Mouse (Mus musculus): ENCODE results near the gene Prkrip1.

Prkrip1 gene

DNA sequence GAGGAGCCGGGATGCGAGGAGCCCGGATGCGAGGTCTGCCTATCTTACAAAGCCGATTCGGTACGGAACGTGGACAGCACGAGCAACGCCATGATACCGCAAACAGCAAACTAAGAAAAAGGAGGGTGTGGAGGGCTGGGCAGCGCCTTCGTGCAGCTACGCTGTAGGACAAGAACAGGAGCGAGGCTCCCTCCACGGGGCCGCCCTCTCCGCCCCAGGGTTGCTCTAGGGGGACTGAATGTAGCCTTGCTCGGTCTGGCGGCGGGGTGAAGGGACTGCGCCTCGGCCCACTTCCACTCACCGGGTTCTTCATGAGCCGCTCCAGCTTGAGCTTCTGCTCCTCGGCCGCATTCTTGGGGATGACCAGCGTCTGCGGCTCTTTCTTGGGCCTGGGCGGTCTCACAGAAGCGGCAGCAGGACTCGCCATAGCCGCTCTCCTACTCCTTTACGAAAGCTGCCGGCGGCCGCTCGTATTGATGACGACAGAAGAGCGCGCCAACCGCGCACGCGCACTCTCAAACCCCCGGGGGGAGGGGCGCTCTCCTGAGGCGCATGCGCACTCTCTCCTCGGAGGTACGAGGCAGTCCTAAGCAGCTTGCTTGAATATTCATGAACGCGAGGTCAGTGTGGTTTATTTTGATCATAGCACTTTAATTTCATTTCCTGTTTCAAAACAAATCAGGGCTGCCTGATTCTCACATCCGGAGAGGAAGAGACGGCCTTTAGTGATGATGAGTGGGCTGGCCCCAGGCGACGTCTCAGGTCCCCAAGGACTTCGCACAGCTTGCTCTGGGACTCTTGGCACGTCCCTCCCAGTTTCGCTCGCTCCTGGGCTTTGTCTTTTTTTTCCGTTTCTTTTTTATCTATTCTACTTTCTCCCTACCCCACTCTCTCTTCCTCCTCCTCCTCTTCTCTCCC is at the start of gene Prkrip1:
TSS of gene Prkrip1 (minus strand) at position 490 of the 918 bp plus-strand sequence.
- DNase-seq (ENCODE audit: low spot score in 2 of 2) = peak; percentile 91 to 94

DNA sequence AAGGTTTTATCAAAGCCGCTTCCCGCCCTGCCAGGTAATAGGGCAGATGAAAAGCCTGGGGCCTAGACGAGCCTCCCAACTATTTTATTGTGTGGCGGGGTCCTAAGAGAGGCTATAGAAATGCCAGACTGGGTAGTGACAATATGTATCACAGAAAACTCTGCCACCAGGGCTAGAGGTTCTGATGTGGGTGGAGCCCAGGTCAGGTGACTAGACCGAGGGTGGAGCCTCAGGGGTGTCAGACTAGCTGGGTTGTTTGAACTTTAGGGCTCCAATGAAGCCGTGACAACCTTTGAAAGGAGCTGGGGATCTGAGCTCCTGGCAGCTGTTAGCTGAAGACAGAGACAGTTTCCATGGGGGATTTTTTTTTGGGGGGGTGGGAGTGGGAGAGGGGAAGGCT is 49.7 kb upstream of the Prkrip1 start:
- DNase-seq (ENCODE audit: low spot score in 2 of 2) = no peak

DNA sequence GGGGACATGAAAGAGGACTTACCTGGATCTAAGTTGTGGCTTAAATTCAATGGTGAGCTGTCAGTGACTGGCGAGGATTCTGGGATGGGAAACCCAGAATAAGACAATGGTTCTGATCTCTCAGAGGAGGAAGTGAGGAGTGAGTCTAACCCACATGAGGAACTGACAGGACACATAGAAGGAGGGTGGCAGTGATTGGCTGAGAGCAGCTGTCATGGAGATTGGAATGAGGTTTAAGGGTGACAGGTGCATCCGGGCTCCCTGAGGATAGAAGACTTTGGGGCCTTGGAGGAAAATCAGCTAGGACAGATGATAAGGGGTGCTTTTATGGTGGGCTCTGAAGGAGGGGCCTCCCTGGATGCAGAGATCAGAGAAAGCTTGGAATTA is 47.7 kb upstream of the Prkrip1 start, which contains the start of gene Sh2b2:
TSS of gene Sh2b2 (minus strand) at position 105 of the 387 bp plus-strand sequence.
- peak; percentile 25 to 36 for DNase-seq (ENCODE audit: low spot score in 2 of 2)

DNA sequence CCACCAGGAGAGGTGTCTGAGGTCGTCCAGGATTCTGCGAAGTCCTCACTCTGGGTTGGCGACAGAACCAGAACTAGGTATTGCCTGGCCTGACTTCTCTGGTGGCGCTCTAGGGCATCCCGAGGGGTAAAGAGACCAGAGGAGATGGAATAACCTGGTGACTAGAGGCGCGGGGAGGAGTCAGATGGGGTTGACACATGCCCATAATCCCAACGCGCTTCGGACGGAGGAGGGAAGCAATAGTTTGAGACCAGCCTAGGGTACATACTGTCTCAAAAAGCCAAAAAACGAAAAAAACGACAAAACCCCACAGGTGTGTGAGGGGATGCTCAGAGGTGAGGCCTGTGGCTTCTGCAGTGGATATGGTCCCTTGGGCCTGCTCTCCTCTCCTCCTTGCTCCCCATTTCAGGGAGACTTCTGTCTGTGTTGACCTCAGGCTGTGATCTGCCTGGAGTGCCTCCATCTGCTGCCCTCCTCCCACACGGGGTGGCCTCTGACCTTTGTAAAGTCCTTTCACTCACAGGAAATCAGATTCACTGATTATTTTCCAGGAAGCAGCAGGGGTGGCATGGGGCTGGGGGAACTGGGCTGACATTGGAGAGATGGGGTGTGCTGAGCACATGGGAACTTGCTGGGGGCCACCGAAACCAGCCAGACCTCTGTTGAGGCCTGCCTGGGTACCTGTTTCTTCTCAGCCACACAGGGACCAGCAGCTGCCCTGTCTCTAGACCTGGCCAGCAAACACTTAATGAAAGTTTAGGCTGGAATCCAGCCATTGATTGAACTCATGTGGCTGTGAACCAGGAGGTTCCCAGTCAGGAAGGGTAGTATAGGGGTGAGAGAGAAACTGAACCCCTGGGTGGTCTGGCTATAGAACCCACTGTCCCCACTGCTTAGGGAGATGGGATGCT is 47.0 kb upstream of the Prkrip1 start:
- no peak for DNase-seq (ENCODE audit: low spot score in 2 of 2)

DNA sequence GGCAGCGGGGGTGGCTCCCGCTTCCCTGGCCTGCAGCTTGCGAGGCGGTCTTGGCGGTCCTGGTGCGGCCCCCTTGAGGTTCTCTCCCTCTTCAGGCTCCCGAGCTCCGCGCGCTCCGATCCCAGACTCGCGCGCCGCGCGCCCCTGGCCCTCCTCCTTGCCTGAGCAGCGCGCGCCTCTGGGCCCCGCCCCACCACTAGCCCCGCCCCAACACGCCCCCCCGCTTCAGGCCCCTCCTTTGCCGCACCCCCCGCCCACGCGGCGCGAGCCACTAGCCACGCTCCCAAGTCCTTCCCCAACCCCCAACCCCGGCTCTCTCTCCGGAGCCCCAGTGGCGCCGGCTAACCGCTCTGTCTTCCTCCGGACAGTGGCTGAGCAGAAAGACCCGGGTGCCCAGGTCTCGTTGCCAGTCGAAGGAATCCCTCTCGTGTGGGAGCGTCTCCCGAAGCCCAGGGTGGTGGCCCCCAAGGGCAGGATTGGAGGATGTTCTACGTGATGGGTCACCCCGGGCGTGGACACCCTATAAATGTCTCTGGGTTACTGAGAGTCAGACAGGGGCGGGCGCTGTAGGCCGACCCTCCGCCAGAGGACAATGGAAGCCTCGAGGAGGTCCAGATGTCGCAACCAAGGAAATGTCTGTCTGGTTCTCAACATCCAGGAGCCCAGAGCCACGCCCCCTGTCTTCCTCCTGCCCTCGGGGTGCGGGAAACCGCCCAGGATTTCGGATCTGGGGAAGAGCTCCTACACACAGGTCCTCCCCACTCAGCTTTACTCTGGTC is 46.2 kb upstream of the Prkrip1 start:
- DNase-seq (ENCODE audit: low spot score in 2 of 2) = peak; percentile 69 to 76

DNA sequence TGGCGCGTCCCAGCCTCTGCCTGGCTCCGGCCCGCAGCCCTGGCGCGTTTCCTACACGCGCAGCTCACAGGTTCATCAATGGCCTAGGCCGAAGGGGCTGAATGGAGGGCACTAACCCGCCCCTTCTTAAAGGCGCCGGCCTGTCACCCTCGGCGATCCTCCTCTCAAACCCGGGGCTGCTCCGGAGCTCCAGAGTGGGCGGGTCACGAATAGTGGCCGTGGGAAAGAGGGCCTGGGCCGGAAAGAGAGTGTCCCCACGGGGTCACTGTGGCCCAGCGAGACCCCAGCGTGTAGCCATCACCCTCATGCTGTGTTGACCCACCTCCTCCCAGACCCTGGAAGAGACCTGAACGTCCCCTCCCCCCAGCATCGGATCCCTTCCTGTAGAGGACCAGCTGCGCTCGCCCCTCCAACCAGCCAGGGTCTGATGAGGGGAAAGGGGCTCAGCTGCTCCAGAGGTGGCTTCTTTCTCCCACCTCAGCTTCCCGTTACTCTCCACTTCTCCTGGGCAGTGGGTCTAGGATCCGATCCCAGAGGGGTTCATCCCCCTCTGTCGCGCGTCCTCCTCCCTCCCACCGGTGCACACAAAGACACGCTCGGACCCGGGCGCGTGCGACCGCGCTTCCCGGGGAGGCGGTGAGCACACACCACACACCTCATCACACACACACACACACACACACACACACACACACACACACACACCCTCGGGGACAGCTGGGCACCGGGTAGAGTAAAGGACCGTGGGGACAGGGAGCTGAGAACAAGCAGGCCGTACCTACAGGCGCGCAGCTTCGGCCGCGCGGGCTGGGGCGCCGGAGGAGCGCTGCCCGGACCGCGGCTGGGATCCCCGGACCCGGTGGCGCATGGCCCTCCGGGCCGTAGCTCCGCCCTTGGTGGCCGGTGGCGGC is 45.3 kb upstream of the Prkrip1 start:
- no peak for DNase-seq (ENCODE audit: low spot score in 2 of 2)

DNA sequence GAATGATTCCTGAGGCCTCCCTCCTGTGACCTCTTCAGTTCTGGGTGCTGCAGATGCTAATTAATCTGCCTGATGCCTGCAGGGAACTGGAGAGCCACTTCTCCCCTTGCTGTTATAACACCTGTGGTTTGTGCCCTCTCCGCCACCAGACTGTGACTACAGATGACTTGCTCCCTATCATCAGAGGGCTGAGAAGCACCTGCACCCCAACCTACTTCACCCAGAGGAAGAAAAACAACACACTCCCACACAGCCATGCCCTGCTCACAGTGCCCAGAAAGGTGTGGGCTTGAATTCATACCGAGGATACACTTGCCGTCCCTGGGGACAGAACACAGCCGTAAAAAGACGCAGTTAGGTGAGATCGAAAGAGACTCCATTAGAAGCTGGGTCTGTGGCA is 42.4 kb upstream of the Prkrip1 start:
- DNase-seq (ENCODE audit: low spot score in 2 of 2) = peak; percentile 59 to 61

DNA sequence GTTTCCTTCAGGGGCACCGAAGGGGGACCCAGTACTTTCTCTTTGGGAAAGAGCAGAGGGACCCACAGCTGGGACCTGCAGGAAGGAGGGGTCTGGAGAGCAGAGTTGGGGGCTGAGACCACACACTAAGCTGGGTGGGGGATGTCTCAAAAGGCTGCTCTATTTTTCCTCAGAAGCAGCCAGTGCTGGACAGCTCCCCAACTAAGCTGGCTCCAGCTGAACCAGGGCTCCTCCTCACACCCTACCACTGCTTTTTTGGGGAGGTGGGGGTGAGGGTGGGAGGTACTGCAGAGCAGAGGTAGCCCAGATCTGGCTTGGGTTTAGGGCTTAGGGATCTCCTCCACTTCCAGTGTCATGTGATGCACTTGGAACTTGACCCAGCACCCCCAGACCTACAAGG is 41.6 kb upstream of the Prkrip1 start:
- no peak for DNase-seq (ENCODE audit: low spot score in 2 of 2)

DNA sequence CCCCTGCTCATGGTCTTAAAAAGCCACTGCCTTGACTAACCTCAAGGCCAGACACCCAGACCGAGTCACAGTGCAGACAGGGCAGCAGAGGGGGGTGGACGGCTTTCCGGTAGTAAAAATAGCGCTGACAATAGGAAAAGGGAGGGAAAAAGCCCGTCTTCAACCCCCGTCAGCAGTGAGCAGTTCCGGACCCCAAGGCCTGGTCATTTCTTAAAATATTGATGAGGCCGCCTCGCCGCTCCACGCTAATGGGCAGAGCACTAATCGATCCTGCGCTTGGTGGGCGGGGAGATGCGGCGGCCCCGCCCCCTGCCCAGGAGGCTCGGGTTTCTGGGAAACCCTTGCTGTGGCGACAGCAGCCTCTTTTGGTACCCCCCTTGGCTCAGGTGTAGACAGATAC is 38.8 kb upstream of the Prkrip1 start:
- DNase-seq (ENCODE audit: low spot score in 2 of 2) = no peak

DNA sequence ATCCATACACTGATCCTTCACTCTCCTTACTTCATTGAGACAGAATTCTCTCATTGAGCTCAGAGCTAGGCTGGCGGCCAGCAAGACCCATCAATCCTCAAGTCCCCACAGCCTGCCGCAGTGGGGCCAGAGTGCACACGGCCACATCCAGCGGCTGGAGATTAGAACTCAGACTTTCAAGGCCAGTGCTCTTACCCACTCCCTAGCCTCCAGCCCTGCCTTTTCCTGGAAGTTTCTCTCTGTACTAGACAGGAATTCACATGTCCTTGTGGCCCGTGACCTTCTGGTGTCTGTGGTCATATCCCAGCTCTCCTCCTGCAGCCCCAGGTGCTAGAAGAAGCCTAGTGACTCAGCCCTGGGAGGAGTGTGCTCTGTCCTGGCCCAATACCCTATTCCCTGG is 37.8 kb upstream of the Prkrip1 start:
- no peak for DNase-seq (ENCODE audit: low spot score in 2 of 2)

DNA sequence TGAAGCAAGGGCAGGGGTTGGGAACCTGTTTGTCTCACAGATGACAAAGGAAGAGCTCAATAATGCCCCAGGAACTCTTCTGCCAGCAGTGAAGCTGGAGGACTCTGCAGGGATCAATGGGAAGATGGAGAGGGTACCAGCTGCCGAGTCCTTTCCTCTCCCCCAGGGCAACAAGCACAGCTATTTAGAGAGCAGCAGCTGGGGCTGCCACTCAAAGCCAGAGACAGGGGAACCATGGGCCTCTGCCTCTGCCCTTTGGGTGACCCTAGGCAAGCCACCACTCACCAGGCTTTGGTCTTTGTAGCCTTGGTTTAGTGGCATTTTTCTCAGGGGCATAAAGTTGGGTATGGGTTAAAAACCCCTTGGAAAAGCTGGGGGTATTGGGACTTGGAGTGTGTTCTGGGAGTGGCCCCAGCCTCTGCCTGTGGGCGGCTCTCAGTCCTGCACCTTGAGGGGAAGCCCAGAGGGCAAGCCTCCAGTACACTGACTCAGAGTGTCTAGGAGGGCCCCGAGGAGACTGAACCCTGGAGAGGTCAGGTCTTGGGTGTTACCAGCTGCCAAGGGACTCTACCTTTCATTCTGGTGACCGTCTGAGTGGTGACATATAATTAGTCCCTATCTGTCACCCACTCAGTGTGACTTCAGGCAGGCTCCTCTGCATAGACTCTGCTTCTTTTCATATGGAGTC is 31.7 kb upstream of the Prkrip1 start:
- DNase-seq (ENCODE audit: low spot score in 2 of 2) = no peak

DNA sequence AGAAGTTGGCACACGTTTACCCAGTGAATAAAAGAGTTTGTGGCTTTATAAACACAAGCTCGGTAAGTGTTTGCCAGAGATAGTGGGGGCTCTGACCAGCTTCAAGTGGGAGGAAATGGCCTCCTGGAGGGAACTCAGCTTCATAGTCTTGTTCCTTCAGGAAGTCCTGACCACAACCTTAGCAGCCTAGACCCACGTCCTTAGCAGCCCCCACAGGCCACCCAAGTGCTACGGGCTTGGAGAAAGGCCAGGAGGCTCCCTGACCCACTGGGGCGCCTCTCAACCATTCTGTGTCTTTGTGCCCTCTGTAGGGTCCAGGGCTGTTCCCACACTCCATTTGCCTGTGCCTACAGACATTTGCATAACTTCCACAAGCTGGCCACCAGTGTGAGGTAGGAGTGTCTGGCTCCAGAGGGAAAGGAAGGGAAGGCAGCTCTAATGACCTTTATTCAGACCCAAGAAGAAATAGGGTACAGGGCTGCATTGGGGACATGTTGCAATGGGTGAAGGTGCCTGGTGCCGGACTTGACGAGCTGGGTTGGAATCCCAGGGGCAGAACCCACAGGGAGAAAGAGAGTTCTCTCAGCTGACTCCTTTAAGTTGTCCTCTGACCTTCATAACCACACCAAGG is 27.6 kb upstream of the Prkrip1 start:
- no peak for DNase-seq (ENCODE audit: low spot score in 2 of 2)

DNA sequence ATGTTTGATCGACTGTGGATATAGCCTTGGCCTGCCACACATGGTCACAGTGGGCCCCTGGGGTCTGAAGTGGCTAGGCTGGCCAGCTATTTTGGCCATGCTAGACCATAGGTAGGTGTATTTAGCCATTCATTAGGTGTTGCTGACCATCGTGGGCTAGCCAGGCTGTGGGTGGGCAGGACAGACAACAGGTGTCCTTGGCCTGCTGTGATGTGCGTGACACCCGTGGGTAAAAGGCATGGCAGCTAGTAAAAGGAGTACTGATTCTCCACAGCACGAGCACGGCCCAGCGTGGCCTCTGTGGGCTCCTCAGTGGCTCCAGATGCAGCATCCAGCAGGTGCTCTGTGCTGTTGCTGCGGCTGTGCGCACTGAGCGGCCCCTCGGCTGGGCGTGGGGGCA is 19.8 kb upstream of the Prkrip1 start:
- DNase-seq (ENCODE audit: low spot score in 2 of 2) = no peak

DNA sequence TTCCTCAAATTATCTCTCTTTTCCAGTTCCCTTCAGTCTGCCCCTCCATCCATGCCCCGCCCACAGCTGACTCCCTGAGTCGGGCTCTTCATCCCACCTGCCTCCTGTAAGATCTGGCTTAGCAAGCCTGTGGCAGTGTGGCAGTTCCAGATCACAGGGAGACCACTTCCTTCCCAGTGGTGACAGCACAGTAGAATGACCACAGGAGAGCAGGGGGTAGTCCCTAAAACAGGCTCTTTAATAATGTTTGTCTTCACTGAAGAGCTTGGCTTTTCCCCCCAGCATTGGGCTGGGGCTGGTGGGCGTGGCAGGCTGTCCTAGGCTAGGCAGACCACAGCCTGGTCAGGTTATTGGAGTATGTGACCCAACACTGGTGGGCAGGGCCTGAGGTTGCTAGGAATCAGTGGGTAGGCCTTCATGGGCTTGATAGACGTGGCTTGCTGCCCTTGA is 19.2 kb upstream of the Prkrip1 start:
- no peak for DNase-seq (ENCODE audit: low spot score in 2 of 2)

DNA sequence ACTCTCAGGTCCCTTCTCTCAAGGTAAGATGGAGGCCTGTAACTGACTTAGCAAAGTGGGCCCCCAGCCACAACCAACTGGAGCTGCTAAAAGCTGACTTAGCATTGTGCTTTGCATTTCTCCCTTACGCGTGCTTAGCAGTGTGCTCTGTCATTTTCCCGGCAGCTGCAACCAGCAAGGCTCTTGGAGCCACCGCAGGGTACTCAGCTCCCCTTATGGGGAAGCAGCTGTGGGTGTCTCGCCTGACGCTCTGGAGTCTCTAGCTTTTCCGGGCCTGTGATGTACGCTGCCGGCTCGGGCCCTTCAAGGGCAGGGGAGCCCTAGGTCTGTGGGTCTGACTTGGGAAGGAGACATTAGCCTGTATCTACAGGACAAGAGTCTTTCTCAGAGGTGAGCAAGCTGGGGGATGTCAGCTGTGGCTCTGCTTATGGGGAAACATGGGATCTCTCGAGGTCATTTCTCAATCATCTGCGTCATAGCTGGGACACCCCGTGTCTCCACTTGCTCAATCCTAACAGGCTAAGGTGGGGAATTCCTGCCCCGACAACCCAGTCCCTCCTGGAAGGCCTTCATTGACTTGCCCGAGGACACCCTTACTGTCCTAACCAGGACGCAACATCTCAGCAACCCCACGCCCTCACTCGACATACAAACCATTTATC is 18.4 kb upstream of the Prkrip1 start:
- DNase-seq (ENCODE audit: low spot score in 2 of 2) = no peak

DNA sequence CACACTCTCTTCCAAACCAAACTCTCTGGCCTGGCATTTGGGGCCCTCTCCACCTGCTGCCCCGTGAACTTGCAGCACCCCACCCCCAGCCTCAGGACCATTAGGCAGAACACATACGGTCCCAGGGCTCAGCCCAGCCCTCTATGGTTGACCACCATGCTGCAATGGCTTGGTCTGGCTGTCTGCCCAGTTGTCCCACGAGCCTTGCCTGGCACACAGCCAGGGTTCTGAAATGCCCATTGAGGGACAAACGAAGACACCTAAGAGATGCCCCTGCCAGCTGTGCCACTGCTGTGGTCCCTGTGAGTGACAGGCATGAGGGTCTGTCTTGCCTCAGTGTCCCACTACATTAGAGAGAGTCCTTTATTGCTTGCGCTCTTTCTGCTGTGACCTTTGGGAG is 17.2 kb upstream of the Prkrip1 start:
- DNase-seq (ENCODE audit: low spot score in 2 of 2) = no peak

DNA sequence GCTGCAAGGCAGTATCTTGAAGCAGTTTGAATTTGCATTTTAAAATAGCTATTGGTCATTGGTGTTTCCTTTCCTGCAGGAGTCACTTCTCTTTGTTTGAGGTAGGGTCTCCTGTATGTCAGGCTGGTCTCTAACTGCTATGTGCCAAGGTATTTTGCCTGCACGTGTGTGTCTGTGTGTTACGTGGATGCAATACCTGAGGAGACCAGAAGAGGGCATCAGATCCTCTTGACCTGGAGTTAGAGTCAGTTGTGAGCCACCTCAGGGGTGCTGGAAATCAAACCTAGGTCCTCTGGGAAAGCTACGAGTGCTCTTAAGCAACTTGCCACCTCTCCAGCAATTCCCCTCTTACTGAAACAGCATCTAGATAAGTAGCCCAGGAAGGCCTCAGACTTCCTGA is 16.4 kb upstream of the Prkrip1 start:
- DNase-seq (ENCODE audit: low spot score in 2 of 2) = no peak

DNA sequence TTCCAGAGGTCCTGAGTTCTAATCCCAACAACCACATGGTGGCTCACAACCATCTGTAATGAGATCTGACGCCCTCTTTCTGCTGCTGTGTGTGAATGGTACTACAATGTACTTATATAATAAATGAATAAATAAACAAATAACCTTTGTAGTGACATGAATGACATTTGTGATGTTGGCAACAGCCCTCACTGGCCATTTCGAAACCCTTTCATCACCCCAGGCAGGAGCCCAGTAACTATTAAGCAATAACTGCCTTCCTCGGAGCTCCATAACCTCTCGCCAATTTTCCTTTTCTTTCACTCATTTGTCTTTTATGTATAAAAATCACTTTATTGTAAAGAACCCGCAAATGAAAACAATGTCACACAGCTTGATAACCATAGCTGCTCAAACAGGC is 15.0 kb upstream of the Prkrip1 start:
- no peak for DNase-seq (ENCODE audit: low spot score in 2 of 2)

DNA sequence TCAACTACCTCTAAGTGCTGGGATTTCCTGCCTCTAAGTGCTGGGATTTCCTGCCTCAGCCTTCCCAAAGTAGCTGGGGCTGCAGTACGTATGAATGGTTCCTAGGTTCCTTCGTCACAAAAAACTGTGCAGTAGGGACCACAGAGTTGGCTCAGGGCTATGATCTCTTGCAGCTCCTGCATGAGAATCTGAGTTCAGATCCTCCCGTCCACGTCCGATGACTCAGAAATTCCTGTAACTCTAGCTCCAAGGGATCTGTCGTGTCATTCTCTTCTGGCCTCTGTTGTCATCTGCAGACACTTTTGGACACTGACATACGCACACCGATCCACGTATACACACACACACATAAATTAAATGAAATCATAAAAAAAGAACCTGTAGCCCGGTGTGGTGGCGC is 14.0 kb upstream of the Prkrip1 start:
- DNase-seq (ENCODE audit: low spot score in 2 of 2) = no peak

Data from spleen, postnatal 36 days (tissue).